Mouse (Mus musculus): ENCODE results near the gene Espl1. TPM values are rescaled to one million over a fixed set of nuclear protein-coding genes. Genes with fewer than 3 reads are reported as not detected.

The Espl1 gene
- polyA plus RNA-seq, 1 experiment from 2014 or later = 25.4 TPM

GRCm38 (mm10) chr15:102257202-102258075, 38.6 kb upstream of the Espl1 start, which contains the start of gene Rarg:
TSS of gene Rarg (minus strand) at chr15:102257517.
- WGBS = under 1% methylated on average over 40 of the region's 46 CpGs
- no peaks in the 10 kb centered on the region for H3K36me3 ChIP-seq
- H3K9ac ChIP-seq = peak within 1 kb of the TSS; percentile 69
- peaks cover 39% of the 10 kb centered on the region for H3K27me3 ChIP-seq (replicated peaks)
- H3K9me3 ChIP-seq = no peaks in the 10 kb centered on the region
- peak within 1 kb of the TSS; percentile 99 for H3K4me2 ChIP-seq (replicated peaks)
- H3K4me1 ChIP-seq = peaks cover 25% of the 10 kb centered on the region
- peak within 1 kb of the TSS; percentile 53 for H3K4me3 ChIP-seq
- ATAC-seq (ENCODE audit: low FRiP score, low read depth) = no peak; the same call in 1 of the 2 replicates
- H3K27ac ChIP-seq = 0 out of 2 replicates have a peak within 1 kb of the TSS, but pooled peaks have one; percentile 7

- Histone ChIP-seq H3K9me3 (no peaks in the 10 kb centered on the region), H3K4me3 (0 out of 2 replicates have a peak overlapping the region, but pooled peaks have one; percentile 53), H3K27ac (0 out of 2 replicates have a peak overlapping the region, but pooled peaks have one; percentile 7), H3K9ac (no peak overlapping the region), H3K36me3 (no peaks in the 10 kb centered on the region), H3K27me3 (replicated peaks) (peaks cover 39% of the 10 kb centered on the region), H3K4me2 (replicated peaks) (peak overlapping the region; percentile 99), H3K4me1 (peaks cover 25% of the 10 kb centered on the region)
- ATAC-seq (ENCODE audit: low FRiP score, low read depth) = no peak
- 6% methylated on average over 12 of the region's 12 CpGs for WGBS
These were observed 38.0 kb upstream of the Espl1 start for GRCm38 (mm10) chr15:102258076-102258470.

GRCm38 (mm10) chr15:102258581-102259253, 37.3 kb upstream of the Espl1 start:
- ATAC-seq (ENCODE audit: low FRiP score, low read depth) = no peak
- Histone ChIP-seq H3K4me2 (replicated peaks) (peak overlapping the region; percentile 99), H3K4me1 (peaks cover 25% of the 10 kb centered on the region), H3K9ac (no peak overlapping the region), H3K27me3 (replicated peaks) (peaks cover 42% of the 10 kb centered on the region), H3K36me3 (no peaks in the 10 kb centered on the region), H3K27ac (no peak overlapping the region), H3K9me3 (no peaks in the 10 kb centered on the region), H3K4me3 (no peak overlapping the region)
- WGBS = 15% methylated on average over 11 of the region's 11 CpGs

GRCm38 (mm10) chr15:102262582-102262981, 33.5 kb upstream of the Espl1 start:
- Histone ChIP-seq H3K36me3 (no peaks in the 10 kb centered on the region), H3K27ac (no peak overlapping the region), H3K27me3 (replicated peaks) (peaks cover 20% of the 10 kb centered on the region), H3K4me3 (no peak overlapping the region), H3K4me1 (peaks cover 15% of the 10 kb centered on the region), H3K9ac (no peak overlapping the region), H3K9me3 (no peaks in the 10 kb centered on the region), H3K4me2 (replicated peaks) (no peak overlapping the region)
- no peak for ATAC-seq (ENCODE audit: low FRiP score, low read depth)
- 62% methylated on average over 7 of the region's 7 CpGs for WGBS

- no peak overlapping the region for H3K9ac ChIP-seq
- no peak overlapping the region for H3K4me3 ChIP-seq
- peaks cover 16% of the 10 kb centered on the region for H3K27me3 ChIP-seq (replicated peaks)
- no peak overlapping the region for H3K4me2 ChIP-seq (replicated peaks)
- no peaks in the 10 kb centered on the region for H3K36me3 ChIP-seq
- H3K27ac ChIP-seq = no peak overlapping the region
- no peak for ATAC-seq (ENCODE audit: low FRiP score, low read depth)
- peaks cover 10% of the 10 kb centered on the region for H3K4me1 ChIP-seq
- no peaks in the 10 kb centered on the region for H3K9me3 ChIP-seq
- 76% methylated on average over 2 of the region's 2 CpGs for WGBS
These were observed 33.0 kb upstream of the Espl1 start for GRCm38 (mm10) chr15:102263037-102263436.

GRCm38 (mm10) chr15:102265548-102265947, 30.5 kb upstream of the Espl1 start:
- H3K27ac ChIP-seq = no peak overlapping the region
- 87% methylated on average over 5 of the region's 5 CpGs for WGBS
- H3K9ac ChIP-seq = no peak overlapping the region
- H3K4me1 ChIP-seq = peaks cover 3% of the 10 kb centered on the region
- ATAC-seq (ENCODE audit: low FRiP score, low read depth) = no peak
- H3K4me3 ChIP-seq = no peak overlapping the region
- peaks cover 13% of the 10 kb centered on the region; the same call in 1 of the 2 replicates for H3K27me3 ChIP-seq (replicated peaks)
- H3K36me3 ChIP-seq = no peaks in the 10 kb centered on the region
- H3K9me3 ChIP-seq = no peaks in the 10 kb centered on the region
- no peak overlapping the region for H3K4me2 ChIP-seq (replicated peaks)

GRCm38 (mm10) chr15:102270274-102270960, 25.6 kb upstream of the Espl1 start, which contains the start of gene Gm9918:
TSS of gene Gm9918 (plus strand) at chr15:102270563.
- Histone ChIP-seq H3K9me3 (no peaks in the 10 kb centered on the region), H3K36me3 (no peaks in the 10 kb centered on the region), H3K4me1 (peaks cover 9% of the 10 kb centered on the region), H3K27me3 (replicated peaks) (peaks cover 21% of the 10 kb centered on the region; the same call in 1 of the 2 replicates), H3K4me3 (0 out of 2 replicates have a peak within 1 kb of the TSS, but pooled peaks have one; percentile 7), H3K4me2 (replicated peaks) (peak within 1 kb of the TSS; percentile 48), H3K9ac (no peak within 1 kb of the TSS), H3K27ac (no peak within 1 kb of the TSS)
- 13% methylated on average over 21 of the region's 21 CpGs for WGBS
- ATAC-seq (ENCODE audit: low FRiP score, low read depth) = no peak

GRCm38 (mm10) chr15:102271441-102271840, 24.6 kb upstream of the Espl1 start:
- 25% methylated on average over 3 of the region's 3 CpGs for WGBS
- Histone ChIP-seq H3K4me3 (no peak overlapping the region), H3K9ac (no peak overlapping the region), H3K4me1 (peaks cover 9% of the 10 kb centered on the region), H3K27me3 (replicated peaks) (peaks cover 21% of the 10 kb centered on the region; the same call in 1 of the 2 replicates), H3K9me3 (no peaks in the 10 kb centered on the region), H3K27ac (no peak overlapping the region), H3K4me2 (replicated peaks) (peak overlapping the region; percentile 48; the same call in 1 of the 2 replicates), H3K36me3 (no peaks in the 10 kb centered on the region)
- ATAC-seq (ENCODE audit: low FRiP score, low read depth) = no peak

GRCm38 (mm10) chr15:102273982-102274716, 21.9 kb upstream of the Espl1 start:
- Histone ChIP-seq H3K9ac (no peak overlapping the region), H3K9me3 (no peaks in the 10 kb centered on the region), H3K4me3 (no peak overlapping the region), H3K36me3 (no peaks in the 10 kb centered on the region), H3K4me2 (replicated peaks) (no peak overlapping the region), H3K4me1 (peaks cover 13% of the 10 kb centered on the region), H3K27ac (no peak overlapping the region), H3K27me3 (replicated peaks) (peaks cover 21% of the 10 kb centered on the region; the same call in 1 of the 2 replicates)
- ATAC-seq (ENCODE audit: low FRiP score, low read depth) = no peak
- 75% methylated on average over 6 of the region's 6 CpGs for WGBS

- Histone ChIP-seq H3K4me1 (peaks cover 14% of the 10 kb centered on the region), H3K9ac (peak overlapping the region; percentile 74), H3K4me3 (peak overlapping the region; percentile 86), H3K36me3 (peaks cover 25% of the 10 kb centered on the region), H3K9me3 (no peaks in the 10 kb centered on the region), H3K4me2 (replicated peaks) (peak overlapping the region; percentile 96), H3K27ac (peak overlapping the region; percentile 53; the same call in 1 of the 2 replicates), H3K27me3 (replicated peaks) (no peaks in the 10 kb centered on the region)
- ATAC-seq (ENCODE audit: low FRiP score, low read depth) = 0 out of 2 replicates have a peak, but pooled peaks have one; percentile 11
- 33% methylated on average over 7 of the region's 7 CpGs for WGBS
These were observed 17.4 kb upstream of the Espl1 start for GRCm38 (mm10) chr15:102278726-102279091.

- peak; percentile 97 for ATAC-seq (ENCODE audit: low FRiP score, low read depth)
- Histone ChIP-seq H3K4me3 (peak within 1 kb of the TSS; percentile 86), H3K4me1 (peaks cover 14% of the 10 kb centered on the region), H3K27me3 (replicated peaks) (no peaks in the 10 kb centered on the region), H3K4me2 (replicated peaks) (peak within 1 kb of the TSS; percentile 96), H3K9me3 (no peaks in the 10 kb centered on the region), H3K27ac (peak within 1 kb of the TSS; percentile 53; the same call in 1 of the 2 replicates), H3K36me3 (peaks cover 25% of the 10 kb centered on the region), H3K9ac (peak within 1 kb of the TSS; percentile 74)
- under 1% methylated on average over 65 of the region's 65 CpGs for WGBS
These were observed 16.8 kb upstream of the Espl1 start, which contains the start of gene Mfsd5 for GRCm38 (mm10) chr15:102279092-102279782. TSS of gene Mfsd5 (plus strand) at chr15:102279454.

All from neural tube, embryonic 12.5 days (tissue).